Mouse (Mus musculus) macrophage (primary cell): ENCODE data around the gene Ribc2. TPM values are rescaled to one million over a fixed set of nuclear protein-coding genes. Genes with fewer than 3 reads are reported as not detected.

ENCODE experiments used
- H3K27ac ChIP-seq: fragments of 350-480 bp; formaldehyde crosslinking; 2 replicates; pipeline ENCODE4 v1.9.0; 2021
- H3K36me3 ChIP-seq: fragments of 350-480 bp; formaldehyde crosslinking; 2 replicates; pipeline ENCODE4 v1.9.0; 2021; ENCODE audit errors: inconsistent target
- H3K4me3 ChIP-seq: fragments of 350-480 bp; formaldehyde crosslinking; 2 replicates; pipeline ENCODE4 v1.9.0; 2021; ENCODE audit errors: inconsistent target
- H3K79me2 ChIP-seq: fragments of 350-480 bp; formaldehyde crosslinking; 2 replicates; pipeline ENCODE4 v1.9.0; 2021; ENCODE audit errors: inconsistent target
- WGBS: methylation state at CpG from one replicate; pipeline ENCODE4 v1.1.7; 2026; ENCODE audit warnings: inconsistent platforms; ENCODE audit not compliant: missing documents; 5-methylcytosine and 5-hydroxymethylcytosine counted together
- polyA plus RNA-seq: library from polyadenylated mRNA; stranded (reverse); fragments of 250-400 nt; gene quantifications from 3 replicates; pipeline ENCODE4 v1.2.4, GENCODE M21; 2018; ENCODE audit warnings: inconsistent platforms
- total RNA-seq, 78 experiments: library from RNA; depleted of rRNA; stranded (reverse); fragments of 250-400 nt; gene quantifications; 1 replicate in 9 of 78; 2 replicates in 24 of 78; 3 replicates in 43 of 78; 4 replicates in 2 of 78; pipeline ENCODE4 v1.2.4; 2018; ENCODE audit warnings: inconsistent platforms in 56 of 78

Gene Ribc2
- under 1 TPM in 1 of 26 experiments, not detected in 25; 0.60 TPM for total RNA-seq (2018; cell fraction: chromatin; rRNA removed)
- under 1 TPM in 4 of 26 experiments, not detected in 22; 0.09 to 0.15 (median 0.12) TPM for total RNA-seq (2018; cell fraction: cytosol; rRNA removed)
- under 1 TPM in 1 of 26 experiments, not detected in 25; 0.44 TPM for total RNA-seq (2018; cell fraction: nucleus; rRNA removed)
- polyA plus RNA-seq = not detected in 3 replicates

- 37% methylated on average over 56 of the region's 58 CpGs for WGBS
- H3K79me2 ChIP-seq = no peaks in the 10 kb centered on the region
- no peak within 1 kb of the TSS for H3K27ac ChIP-seq
- no peaks in the 10 kb centered on the region for H3K36me3 ChIP-seq
- H3K4me3 ChIP-seq = no peak within 1 kb of the TSS
Measured at GRCm38 (mm10) chr15:85131275-85132192, at the start of gene Ribc2, which contains the start of gene Smc1b. Ribc2 (plus strand) TSS chr15:85132078. Smc1b (minus strand) TSS chr15:85131964.

GRCm38 (mm10) chr15:85085641-85086040, 46.2 kb upstream of the Ribc2 start:
- 82% methylated on average over 1 of the region's 1 CpGs for WGBS

GRCm38 (mm10) chr15:85132193-85132520, 279 bp downstream of the Ribc2 start:
- no peak overlapping the region for H3K4me3 ChIP-seq
- 51% methylated on average over 10 of the region's 10 CpGs for WGBS
- H3K36me3 ChIP-seq = no peaks in the 10 kb centered on the region
- no peak overlapping the region for H3K27ac ChIP-seq
- no peaks in the 10 kb centered on the region for H3K79me2 ChIP-seq

More at GRCm38 (mm10) chr15:85085641-85086040, 46.2 kb upstream of the Ribc2 start:
- Histone ChIP-seq H3K79me2 (no peaks in the 10 kb centered on the region), H3K36me3 (no peaks in the 10 kb centered on the region), H3K4me3 (no peak overlapping the region), H3K27ac (no peak overlapping the region)

GRCm38 (mm10) chr15:85135143-85135542, 3.3 kb downstream of the Ribc2 start:
- Histone ChIP-seq H3K36me3 (no peaks in the 10 kb centered on the region), H3K4me3 (no peak overlapping the region), H3K27ac (no peak overlapping the region), H3K79me2 (no peaks in the 10 kb centered on the region)
- whole genome bisulfite sequencing = 13% methylated on average over 9 of the region's 9 CpGs

GRCm38 (mm10) chr15:85141290-85141689, 9.4 kb downstream of the Ribc2 start:
- WGBS = 89% methylated on average over 10 of the region's 10 CpGs
- no peak overlapping the region for H3K27ac ChIP-seq
- H3K79me2 ChIP-seq = no peaks in the 10 kb centered on the region
- H3K36me3 ChIP-seq = no peaks in the 10 kb centered on the region
- H3K4me3 ChIP-seq = no peak overlapping the region

GRCm38 (mm10) chr15:85142441-85142840, 10.6 kb downstream of the Ribc2 start:
- no peaks in the 10 kb centered on the region for H3K36me3 ChIP-seq
- 84% methylated on average over 2 of the region's 2 CpGs for WGBS
- H3K4me3 ChIP-seq = no peak overlapping the region
- H3K79me2 ChIP-seq = no peaks in the 10 kb centered on the region
- H3K27ac ChIP-seq = no peak overlapping the region

GRCm38 (mm10) chr15:85143161-85143560, 11.3 kb downstream of the Ribc2 start:
- Histone ChIP-seq H3K79me2 (no peaks in the 10 kb centered on the region), H3K36me3 (no peaks in the 10 kb centered on the region), H3K4me3 (no peak overlapping the region), H3K27ac (no peak overlapping the region)
- 90% methylated on average over 11 of the region's 11 CpGs for WGBS

- Histone ChIP-seq H3K79me2 (no peaks in the 10 kb centered on the region), H3K36me3 (no peaks in the 10 kb centered on the region), H3K4me3 (no peak overlapping the region), H3K27ac (no peak overlapping the region)
- WGBS = 100% methylated on average over 1 of the region's 1 CpGs
Measured at GRCm38 (mm10) chr15:85143747-85144146, 11.9 kb downstream of the Ribc2 start.

- no peak overlapping the region for H3K4me3 ChIP-seq
- WGBS = 93% methylated on average over 5 of the region's 5 CpGs
- no peaks in the 10 kb centered on the region for H3K36me3 ChIP-seq
Measured at GRCm38 (mm10) chr15:85144249-85144648, 12.4 kb downstream of the Ribc2 start.

GRCm38 (mm10) chr15:85151433-85151918, 19.6 kb downstream of the Ribc2 start:
- H3K79me2 ChIP-seq = no peaks in the 10 kb centered on the region
- H3K4me3 ChIP-seq = no peak overlapping the region
- WGBS = 41% methylated on average over 13 of the region's 13 CpGs
- no peak overlapping the region for H3K27ac ChIP-seq
- no peaks in the 10 kb centered on the region for H3K36me3 ChIP-seq

More at GRCm38 (mm10) chr15:85144249-85144648, 12.4 kb downstream of the Ribc2 start:
- Histone ChIP-seq H3K79me2 (no peaks in the 10 kb centered on the region), H3K27ac (no peak overlapping the region)

- Histone ChIP-seq H3K4me3 (no peak overlapping the region), H3K36me3 (no peaks in the 10 kb centered on the region), H3K27ac (no peak overlapping the region), H3K79me2 (no peaks in the 10 kb centered on the region)
- 82% methylated on average over 3 of the region's 3 CpGs for WGBS
Measured at GRCm38 (mm10) chr15:85152577-85152976, 20.7 kb downstream of the Ribc2 start.

GRCm38 (mm10) chr15:85154091-85154490, 22.2 kb downstream of the Ribc2 start:
- Histone ChIP-seq H3K4me3 (no peak overlapping the region), H3K27ac (no peak overlapping the region), H3K79me2 (no peaks in the 10 kb centered on the region), H3K36me3 (no peaks in the 10 kb centered on the region)
- WGBS = 100% methylated on average over 3 of the region's 3 CpGs

- 72% methylated on average over 4 of the region's 4 CpGs for WGBS
- Histone ChIP-seq H3K36me3 (no peaks in the 10 kb centered on the region), H3K79me2 (no peaks in the 10 kb centered on the region), H3K4me3 (no peak overlapping the region), H3K27ac (no peak overlapping the region)
Measured at GRCm38 (mm10) chr15:85156198-85156597, 24.3 kb downstream of the Ribc2 start.

GRCm38 (mm10) chr15:85161416-85161815, 29.5 kb downstream of the Ribc2 start:
- Histone ChIP-seq H3K36me3 (no peaks in the 10 kb centered on the region), H3K27ac (no peak overlapping the region), H3K4me3 (no peak overlapping the region), H3K79me2 (no peaks in the 10 kb centered on the region)
